8 mouse cellular contexts compared by ENCODE assay signal in the genomic region with DNA sequence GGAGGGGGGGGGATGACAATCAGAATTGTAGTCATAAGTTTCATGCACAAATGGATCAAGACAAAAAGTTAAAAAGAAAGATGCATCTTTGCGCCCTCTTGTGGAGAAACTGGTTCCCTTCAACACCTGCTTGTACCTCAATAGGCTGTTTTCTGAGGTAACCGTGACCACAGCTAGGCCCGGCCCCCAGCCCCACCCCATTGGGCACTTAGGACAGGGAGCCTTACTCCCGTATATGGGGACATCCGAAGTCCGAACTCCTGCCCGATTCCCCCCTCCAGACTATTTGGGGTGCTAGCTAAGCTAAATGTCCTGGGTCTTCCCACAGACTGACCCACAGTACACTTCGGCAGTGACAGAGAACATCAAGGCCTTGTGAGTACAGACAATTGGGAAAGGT. TPM values are rescaled to one million over a fixed set of nuclear protein-coding genes. Genes with fewer than 3 reads are reported as not detected.
DNase-seq lines count a peak whose midpoint lies in the region; ATAC-seq lines count a peak whose summit lies in the region.

No protein-coding gene starts in this region.

- no peaks in the 10 kb centered on the region for H3K27me3 ChIP-seq in intestine, embryonic 15.5 days (replicated peaks)
- no peaks in the 10 kb centered on the region for H3K27me3 ChIP-seq in liver, embryonic 16.5 days (ENCODE audit: control insufficient read depth, insufficient read depth, low read depth, low read length)

- no peak overlapping the region for H3K9ac ChIP-seq in intestine, embryonic 15.5 days
- H3K9ac ChIP-seq in liver, embryonic 16.5 days (ENCODE audit: low read depth, low read length), result no peak overlapping the region

- WGBS in intestine, embryonic 15.5 days, result 25% methylated on average over 8 of the region's 8 CpGs
- 28% methylated on average over 8 of the region's 8 CpGs for WGBS in liver, embryonic 16.5 days (ENCODE audit: insufficient replicate concordance)

- peaks cover 28% of the 10 kb centered on the region for H3K4me1 ChIP-seq in intestine, embryonic 15.5 days (replicated peaks)
- peaks cover 44% of the 10 kb centered on the region for H3K4me1 ChIP-seq in liver, embryonic 16.5 days (ENCODE audit: control insufficient read depth, low read depth, low read length)

- H3K4me2 ChIP-seq in intestine, embryonic 15.5 days (replicated peaks), result peak overlapping the region; percentile 62
- peak overlapping the region; percentile 35; the same call in 1 of the 2 replicates for H3K4me2 ChIP-seq in liver, embryonic 16.5 days (ENCODE audit: low read depth, low read length)

- DNase-seq in ovary, postnatal 36 days (ENCODE audit: low spot score), result peak; percentile 37
- DNase-seq in ovary, adult 18-20 months (ENCODE audit: low spot score), result no peak
- peak; percentile 65 for DNase-seq in c-Kit-negative CD71-positive TER-119-positive erythroid progenitor cells, embryonic 14.5 days (ENCODE audit: low read depth, low spot score)
- DNase-seq in fibroblast of lung, adult 2 months (ENCODE audit: low read depth), result peak; percentile 54
- DNase-seq in gastrocnemius, postnatal 14 days, result no peak

- no peak overlapping the region for H3K27ac ChIP-seq in intestine, embryonic 15.5 days
- H3K27ac ChIP-seq in liver, embryonic 16.5 days (ENCODE audit: low read length), result no peak overlapping the region

- H3K9me3 ChIP-seq in intestine, embryonic 15.5 days, result no peaks in the 10 kb centered on the region
- no peaks in the 10 kb centered on the region for H3K9me3 ChIP-seq in liver, embryonic 16.5 days (replicated peaks; ENCODE audit: control insufficient read depth, low read length)

- ATAC-seq in intestine, embryonic 15.5 days, result peak; percentile 26; the same call in 1 of the 2 replicates
- ATAC-seq in liver, embryonic 16.5 days (ENCODE audit: low read depth), result no peak
- ATAC-seq in neutrophil, adult 5-6 weeks (ENCODE audit: extremely low read depth, insufficient number of reproducible peaks, low FRiP score, poor library complexity, severe bottlenecking), result peak; percentile 45; the same call in 1 of the 2 replicates

- no peak overlapping the region for H3K4me3 ChIP-seq in intestine, embryonic 15.5 days (replicated peaks)
- H3K4me3 ChIP-seq in liver, embryonic 16.5 days (ENCODE audit: low read depth, low read length), result no peak overlapping the region

- peaks cover 34% of the 10 kb centered on the region for H3K36me3 ChIP-seq in intestine, embryonic 15.5 days
- peaks cover 39% of the 10 kb centered on the region for H3K36me3 ChIP-seq in liver, embryonic 16.5 days (ENCODE audit: control insufficient read depth, insufficient read depth)

- intact Hi-C loops in gastrocnemius, postnatal 14 days (cut with DNase I; ENCODE audit: low total_unique reads), result loop anchor here (5.0 kb wide), 1 partner anchor 69 kb away; no protein-coding TSS in a partner anchor

RNA-seq across cellular contexts. Expression of a gene that starts 7.0 kb away (rescaled TPM):
- 3.9 and 4.2 TPM in 2 replicates for polyA plus RNA-seq in intestine, embryonic 15.5 days (2015; fragmentation: Nextera tagmentation; extraction: Ambion mirVana)
- polyA plus RNA-seq in liver, embryonic 16.5 days (2015; fragmentation: Nextera tagmentation; extraction: Ambion mirVana), result 0.50 and 0.61 TPM in 2 replicates
- 2.1 TPM in 1 of 2 replicates, not detected in the other for total RNA-seq in neutrophil, adult 5-6 weeks (2017)
- 1 to 10 TPM; 1.9 to 2.0 TPM for total RNA-seq in gastrocnemius, postnatal 14 days (2021)

RNA-seq across cellular contexts. Expression of a gene that starts 20.7 kb away (rescaled TPM):
- polyA plus RNA-seq in intestine, embryonic 15.5 days (2015; fragmentation: Nextera tagmentation; extraction: Ambion mirVana), result 29.5 and 31.5 TPM in 2 replicates
- polyA plus RNA-seq in liver, embryonic 16.5 days (2015; fragmentation: Nextera tagmentation; extraction: Ambion mirVana), result 2.2 and 3.1 TPM in 2 replicates
- 4.4 and 5.5 TPM in 2 replicates for total RNA-seq in neutrophil, adult 5-6 weeks (2017)
- total RNA-seq in gastrocnemius, postnatal 14 days (2021), result 10 to 100 TPM; 24.8 to 25.5 TPM

RNA-seq across cellular contexts. Expression of a gene that starts 20.8 kb away (rescaled TPM):
- 189 and 205 TPM in 2 replicates for polyA plus RNA-seq in intestine, embryonic 15.5 days (2015; fragmentation: Nextera tagmentation; extraction: Ambion mirVana)
- 165 and 182 TPM in 2 replicates for polyA plus RNA-seq in liver, embryonic 16.5 days (2015; fragmentation: Nextera tagmentation; extraction: Ambion mirVana)
- 438 and 455 TPM in 2 replicates for total RNA-seq in neutrophil, adult 5-6 weeks (2017)
- total RNA-seq in gastrocnemius, postnatal 14 days (2021), result 100 to 1,000 TPM; 217 to 261 TPM

RNA-seq across cellular contexts. Expression of a gene that starts 57.2 kb away (rescaled TPM):
- 9.6 and 12.5 TPM in 2 replicates for polyA plus RNA-seq in intestine, embryonic 15.5 days (2015; fragmentation: Nextera tagmentation; extraction: Ambion mirVana)
- 7.9 and 8.6 TPM in 2 replicates for polyA plus RNA-seq in liver, embryonic 16.5 days (2015; fragmentation: Nextera tagmentation; extraction: Ambion mirVana)
- 2.2 and 2.9 TPM in 2 replicates for total RNA-seq in neutrophil, adult 5-6 weeks (2017)
- total RNA-seq in gastrocnemius, postnatal 14 days (2021), result 1 to 10 TPM; 5.0 to 5.4 TPM

Comparison
In these comparisons a context has a peak if more than half of its experiments do, and no peak if none do; other contexts are left out.
1. DNase-seq: peak in ovary, postnatal 36 days (single experiment), c-Kit-negative CD71-positive TER-119-positive erythroid progenitor cells, embryonic 14.5 days (single experiment) and fibroblast of lung, adult 2 months (single experiment); none in ovary, adult 18-20 months (single experiment) and gastrocnemius, postnatal 14 days (single experiment).